Mouse (Mus musculus): ENCODE data around the gene Zfp668.
"Not testable (repeated sequence)": the region's sequence is repeated elsewhere in the genome, so short reads cannot be mapped to it uniquely, and the experiment has no call there.

Zfp668 gene

GRCm38 (mm10) chr7:127876467-127877348, at the start of gene Zfp668:
Gene Zfp668, minus strand, starts transcription at chr7:127876828.
- peak; percentile 94 for DNase-seq

GRCm38 (mm10) chr7:127926066-127926465, 49.4 kb upstream of the Zfp668 start:
- DNase-seq = no peak

GRCm38 (mm10) chr7:127925252-127925651, 48.6 kb upstream of the Zfp668 start:
- DNase-seq = no peak

- DNase-seq = no peak
These were observed 47.1 kb upstream of the Zfp668 start for GRCm38 (mm10) chr7:127923714-127924113.

GRCm38 (mm10) chr7:127922451-127923275, 46.0 kb upstream of the Zfp668 start:
- no peak for DNase-seq

GRCm38 (mm10) chr7:127921516-127921915, 44.9 kb upstream of the Zfp668 start:
- peak in 1 of 2 experiments; percentile 40 for DNase-seq

- peak in 1 of 2 experiments; percentile 68 for DNase-seq
These were observed 42.7 kb upstream of the Zfp668 start for GRCm38 (mm10) chr7:127919290-127919689.

GRCm38 (mm10) chr7:127918203-127918602, 41.6 kb upstream of the Zfp668 start:
- DNase-seq = peak; percentile 56 to 76

GRCm38 (mm10) chr7:127915293-127915692, 38.7 kb upstream of the Zfp668 start:
- DNase-seq = no peak

GRCm38 (mm10) chr7:127912938-127913337, 36.3 kb upstream of the Zfp668 start:
- no peak for DNase-seq

GRCm38 (mm10) chr7:127912190-127912871, 35.7 kb upstream of the Zfp668 start, which contains the start of gene Kat8:
Gene Kat8, plus strand, starts transcription at chr7:127912516.
- DNase-seq = peak; percentile 91 to 92

GRCm38 (mm10) chr7:127908656-127909055, 32.0 kb upstream of the Zfp668 start:
- DNase-seq = no peak

- DNase-seq = no peak
These were observed 31.3 kb upstream of the Zfp668 start for GRCm38 (mm10) chr7:127907939-127908338.

- peak; percentile 84 to 85 for DNase-seq
These were observed 27.6 kb upstream of the Zfp668 start, which contains the start of gene Bckdk for GRCm38 (mm10) chr7:127903971-127904796. Gene Bckdk, plus strand, starts transcription at chr7:127904082.

- DNase-seq = no peak
These were observed 25.1 kb upstream of the Zfp668 start for GRCm38 (mm10) chr7:127901772-127902171.

GRCm38 (mm10) chr7:127899997-127900396, 23.4 kb upstream of the Zfp668 start:
- no peak for DNase-seq

GRCm38 (mm10) chr7:127898179-127898956, 21.7 kb upstream of the Zfp668 start:
- DNase-seq = no peak

GRCm38 (mm10) chr7:127897542-127897941, 20.9 kb upstream of the Zfp668 start:
- DNase-seq = no peak

- peak; percentile 77 to 90 for DNase-seq
These were observed 19.8 kb upstream of the Zfp668 start for GRCm38 (mm10) chr7:127896384-127896783.

- not testable (repeated sequence) for DNase-seq
These were observed 19.3 kb upstream of the Zfp668 start for GRCm38 (mm10) chr7:127895891-127896290.

GRCm38 (mm10) chr7:127895442-127895841, 18.8 kb upstream of the Zfp668 start, which contains the start of the genes Gm21974 and Vkorc1:
Gene Gm21974, minus strand, starts transcription at chr7:127895454.
Gene Vkorc1, minus strand, starts transcription at chr7:127895617.
- peak; percentile 97 for DNase-seq
